Mouse (Mus musculus) neural tube, embryonic 14.5 days (tissue): ENCODE results near the gene Rad51ap1. TPM values are rescaled to one million over a fixed set of nuclear protein-coding genes. Genes with fewer than 3 reads are reported as not detected.

Source experiments
- ATAC-seq: fragments of 200-750 bp; cut with Nextera tagmentation; 2 replicates; pipeline ENCODE4 v1.8.0; 2017; ENCODE audit warnings: low read depth, mild to moderate bottlenecking, moderate TSS enrichment, moderate library complexity
- H3K27ac ChIP-seq: fragments of 300-500 bp; sonication (generic); 2 replicates; pipeline ENCODE4 v1.5.1; 2014; ENCODE audit warnings: low read depth, mild to moderate bottlenecking, control low read depth, low read length, moderate library complexity, mixed read lengths
- H3K27me3 ChIP-seq: fragments of 300-500 bp; sonication (generic); 2 replicates; pipeline ENCODE4 v1.6.1; 2014; ENCODE audit warnings: low read length; ENCODE audit not compliant: control insufficient read depth, insufficient read depth
- H3K36me3 ChIP-seq: fragments of 300-500 bp; sonication (generic); 2 replicates; pipeline ENCODE4 v1.6.1; 2014; ENCODE audit warnings: low read length, mixed read lengths; ENCODE audit not compliant: control insufficient read depth, insufficient read depth
- H3K4me1 ChIP-seq: fragments of 300-500 bp; sonication (generic); 2 replicates; pipeline ENCODE4 v1.6.1; 2014; ENCODE audit warnings: low read length; ENCODE audit not compliant: control insufficient read depth, insufficient read depth
- H3K4me2 ChIP-seq: fragments of 300-500 bp; sonication (generic); 2 replicates; pipeline ENCODE4 v1.6.1; 2014; ENCODE audit warnings: mild to moderate bottlenecking, low read depth, low read length, control low read depth
- H3K4me3 ChIP-seq: fragments of 300-500 bp; sonication (generic); 2 replicates; pipeline ENCODE4 v1.5.1; 2014; ENCODE audit warnings: low read depth, low read length, control low read depth, mixed read lengths
- H3K9ac ChIP-seq: fragments of 300-500 bp; sonication (generic); replicated peaks from 2 replicates; pipeline ENCODE4 v1.6.1; 2014; ENCODE audit warnings: low read depth, mild to moderate bottlenecking, control low read depth, low read length, mixed read lengths
- H3K9me3 ChIP-seq: fragments of 300-500 bp; sonication (generic); 2 replicates; pipeline ENCODE4 v1.6.1; 2016; ENCODE audit warnings: low read length; ENCODE audit not compliant: control insufficient read depth
- WGBS: fragments of 180-500 bp; shearing (Covaris S2); extraction: QIAGEN DNeasy Blood & Tissue Kit; methylation state at CpG from one replicate; pipeline ENCODE4 v1.1.7; 2014; 5-methylcytosine and 5-hydroxymethylcytosine counted together
- polyA plus RNA-seq: library from polyadenylated mRNA; unstranded; fragments of >200 nt; fragmentation: Nextera tagmentation; extraction: Ambion mirVana; gene quantifications from 2 replicates; pipeline ENCODE4 v1.2.1, GENCODE M21; 2014

The Rad51ap1 gene
- polyA plus RNA-seq, 1 experiment from 2014 or later: 10.2 TPM

DNA sequence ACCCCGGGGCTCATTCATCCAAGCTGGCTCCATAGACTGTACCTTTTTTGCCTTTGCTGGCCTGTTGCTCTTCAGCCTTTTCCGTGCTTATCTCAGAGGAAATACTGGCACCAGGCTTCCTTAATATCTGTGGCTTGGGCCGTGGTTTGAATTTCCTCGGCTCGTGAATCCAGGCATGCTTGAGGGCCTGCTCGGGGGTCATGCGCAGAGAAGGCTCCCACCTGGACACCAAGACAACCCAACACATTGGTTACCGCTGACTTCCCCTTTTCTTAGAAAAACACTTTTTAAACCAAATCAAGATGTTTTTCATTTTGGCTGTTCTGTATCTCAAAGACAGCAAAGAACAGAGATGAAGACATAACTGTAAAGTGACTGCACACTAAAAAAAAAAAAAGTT lies 62.3 kb downstream of the Rad51ap1 start:
- WGBS: 91% methylated on average over 8 of the region's 8 CpGs

More for the DNA sequence above, 62.3 kb downstream of the Rad51ap1 start:
- Histone ChIP-seq H3K4me2 (no peak overlapping the region), H3K27me3 (no peaks in the 10 kb centered on the region), H3K9me3 (no peaks in the 10 kb centered on the region), H3K27ac (no peak overlapping the region), H3K9ac (no peak overlapping the region), H3K4me3 (no peak overlapping the region), H3K4me1 (no peaks in the 10 kb centered on the region), H3K36me3 (no peaks in the 10 kb centered on the region)
- ATAC-seq: no peak

Other genes starting within 250 kb of the Rad51ap1 start
- gene Kcna6, start 198.9 kb downstream of the Rad51ap1 start, polyA plus RNA-seq: 18.4 and 28.6 TPM in 2 replicates
- 193 and 203 TPM in 2 replicates for gene Ndufa9, start 90.5 kb downstream of the Rad51ap1 start, polyA plus RNA-seq
- gene Akap3, start 86.5 kb downstream of the Rad51ap1 start, polyA plus RNA-seq: 0.14 and 0.27 TPM in 2 replicates
- gene Dyrk4, start 17.7 kb downstream of the Rad51ap1 start, polyA plus RNA-seq: 0.32 TPM in 1 of 2 replicates, not detected in the other
- 35.2 and 37.3 TPM in 2 replicates for gene D6Wsu163e, start 375 bp upstream of the Rad51ap1 start, polyA plus RNA-seq
- not detected in 2 replicates for gene Fgf6, start 76.0 kb upstream of the Rad51ap1 start, polyA plus RNA-seq
- gene Fgf23, start 133.3 kb upstream of the Rad51ap1 start, polyA plus RNA-seq: 0.11 TPM in 1 of 2 replicates, not detected in the other
- gene Tigar, start 170.0 kb upstream of the Rad51ap1 start, polyA plus RNA-seq: 4.2 and 6.7 TPM in 2 replicates
- 78.2 and 110 TPM in 2 replicates for gene Ccnd2, start 212.6 kb upstream of the Rad51ap1 start, polyA plus RNA-seq